Mouse (Mus musculus): ENCODE data around the gene Trpm5. TPM values are rescaled to one million over a fixed set of nuclear protein-coding genes. Genes with fewer than 3 reads are reported as not detected.

The Trpm5 gene
- polyA plus RNA-seq, 1 experiment, result not detected

DNA sequence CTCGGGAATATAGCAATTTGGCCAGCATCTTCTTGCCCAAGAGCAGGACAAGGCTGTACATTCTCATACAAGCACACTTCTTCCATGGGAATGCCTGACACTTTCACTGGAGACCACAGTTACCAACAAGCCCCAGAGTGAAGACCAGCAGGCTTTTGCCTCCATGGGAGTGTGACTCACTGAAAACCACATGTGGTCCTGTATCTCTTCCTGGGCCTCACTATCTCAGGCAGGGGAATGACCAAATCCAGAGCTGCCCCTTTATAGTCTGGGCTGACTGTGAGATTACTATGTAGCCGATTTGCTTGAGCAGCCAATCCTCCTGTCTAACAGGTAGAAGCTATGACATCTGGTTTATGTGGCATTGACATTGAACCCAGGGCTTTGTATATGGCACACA is 10.7 kb downstream of the Trpm5 start:
- no peak overlapping the region for H3K4me3 ChIP-seq (replicated peaks)
- H3K9me3 ChIP-seq (ENCODE audit: control insufficient read depth, low read length), result no peaks in the 10 kb centered on the region
- no peak for TF ChIP-seq GATA1 (IDR thresholded peaks at IDR 0.05; ENCODE audit: low read length)
- no peak for TF ChIP-seq TAL1 (IDR thresholded peaks at IDR 0.05; ENCODE audit: low read length)
- H3K27me3 ChIP-seq (ENCODE audit: control insufficient read depth), result no peaks in the 10 kb centered on the region; the same call in 1 of the 2 replicates
- H3K4me1 ChIP-seq (ENCODE audit: control insufficient read depth), result peaks cover 6% of the 10 kb centered on the region; the same call in 1 of the 2 replicates
- H3K36me3 ChIP-seq (ENCODE audit: control insufficient read depth), result no peaks in the 10 kb centered on the region

DNA sequence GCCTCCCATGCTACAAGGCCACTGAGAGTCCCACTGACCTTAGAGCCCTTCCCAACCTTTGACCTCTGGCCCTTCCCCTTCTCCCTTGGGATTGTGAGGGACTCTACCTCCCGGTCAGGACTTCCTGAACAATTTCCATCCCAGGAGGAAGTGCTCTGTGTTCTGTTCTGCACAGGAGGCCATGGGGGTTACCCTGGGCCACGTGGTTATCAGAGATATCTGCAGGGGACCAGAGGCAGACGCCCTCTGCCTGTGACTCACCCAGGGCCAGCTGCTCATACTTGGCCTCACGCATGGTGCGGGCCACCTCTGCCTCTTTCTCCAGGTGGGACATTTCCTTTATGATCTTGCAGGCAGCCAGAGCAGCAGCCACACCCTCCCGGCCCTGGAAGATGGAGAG is 12.4 kb downstream of the Trpm5 start:
- Histone ChIP-seq H3K36me3 (ENCODE audit: control insufficient read depth) (no peaks in the 10 kb centered on the region), H3K4me3 (replicated peaks) (no peak overlapping the region), H3K9me3 (ENCODE audit: control insufficient read depth, low read length) (no peaks in the 10 kb centered on the region), H3K4me1 (ENCODE audit: control insufficient read depth) (peaks cover 6% of the 10 kb centered on the region; the same call in 1 of the 2 replicates), H3K27me3 (ENCODE audit: control insufficient read depth) (no peaks in the 10 kb centered on the region; the same call in 1 of the 2 replicates)
- TF ChIP-seq GATA1 (IDR thresholded peaks at IDR 0.05; ENCODE audit: low read length) (no peak), TAL1 (IDR thresholded peaks at IDR 0.05; ENCODE audit: low read length) (no peak)

DNA sequence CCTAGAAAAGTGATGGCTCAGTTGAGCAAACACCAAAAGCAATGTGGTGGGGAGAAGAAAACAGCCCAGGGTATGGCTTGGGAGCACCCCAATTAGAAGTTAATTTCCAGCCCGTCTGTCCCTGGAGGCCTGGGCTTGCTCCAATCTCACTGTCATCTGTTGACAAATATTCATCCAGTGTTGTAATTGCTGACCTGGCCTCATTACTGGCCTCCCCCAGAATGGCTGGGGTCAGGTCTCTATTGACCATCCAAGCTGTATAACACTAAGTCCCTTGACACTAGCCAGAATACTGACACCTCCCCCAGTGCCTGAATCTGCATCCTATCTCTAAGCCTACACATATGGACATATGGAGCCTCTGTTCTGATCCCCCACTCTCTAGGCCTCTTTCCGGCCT is 17.1 kb downstream of the Trpm5 start:
- TF ChIP-seq GATA1 (IDR thresholded peaks at IDR 0.05; ENCODE audit: low read length) (no peak), TAL1 (IDR thresholded peaks at IDR 0.05; ENCODE audit: low read length) (no peak)
- peaks cover 6% of the 10 kb centered on the region; the same call in 1 of the 2 replicates for H3K4me1 ChIP-seq (ENCODE audit: control insufficient read depth)
- no peak overlapping the region for H3K4me3 ChIP-seq (replicated peaks)
- H3K36me3 ChIP-seq (ENCODE audit: control insufficient read depth), result no peaks in the 10 kb centered on the region
- H3K9me3 ChIP-seq (ENCODE audit: control insufficient read depth, low read length), result no peaks in the 10 kb centered on the region
- no peaks in the 10 kb centered on the region; the same call in 1 of the 2 replicates for H3K27me3 ChIP-seq (ENCODE audit: control insufficient read depth)

DNA sequence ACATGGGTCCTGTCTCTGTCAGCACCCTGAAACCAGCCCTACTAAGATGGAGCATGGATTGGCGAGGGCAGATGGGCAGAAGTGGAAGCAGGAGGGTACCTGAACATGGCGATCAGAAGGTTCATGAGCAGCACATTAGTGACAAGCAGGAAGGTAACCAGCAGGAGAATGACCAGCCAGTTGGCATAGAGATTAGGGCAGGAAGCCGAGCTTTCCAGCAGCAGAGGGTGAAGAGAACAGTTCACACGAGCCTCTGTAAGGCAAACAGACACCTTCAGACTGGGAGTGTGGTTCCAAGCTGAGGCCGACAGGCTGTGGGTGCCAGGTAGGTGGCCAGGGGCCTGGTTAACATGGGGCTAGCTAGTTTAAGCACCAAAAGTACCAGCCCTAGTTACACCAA is 19.0 kb downstream of the Trpm5 start:
- Histone ChIP-seq H3K4me3 (replicated peaks) (no peak overlapping the region), H3K27me3 (ENCODE audit: control insufficient read depth) (no peaks in the 10 kb centered on the region; the same call in 1 of the 2 replicates), H3K4me1 (ENCODE audit: control insufficient read depth) (peaks cover 13% of the 10 kb centered on the region), H3K9me3 (ENCODE audit: control insufficient read depth, low read length) (no peaks in the 10 kb centered on the region), H3K36me3 (ENCODE audit: control insufficient read depth) (peaks cover 12% of the 10 kb centered on the region)
- TF ChIP-seq GATA1 (IDR thresholded peaks at IDR 0.05; ENCODE audit: low read length) (no peak), TAL1 (IDR thresholded peaks at IDR 0.05; ENCODE audit: low read length) (no peak)

DNA sequence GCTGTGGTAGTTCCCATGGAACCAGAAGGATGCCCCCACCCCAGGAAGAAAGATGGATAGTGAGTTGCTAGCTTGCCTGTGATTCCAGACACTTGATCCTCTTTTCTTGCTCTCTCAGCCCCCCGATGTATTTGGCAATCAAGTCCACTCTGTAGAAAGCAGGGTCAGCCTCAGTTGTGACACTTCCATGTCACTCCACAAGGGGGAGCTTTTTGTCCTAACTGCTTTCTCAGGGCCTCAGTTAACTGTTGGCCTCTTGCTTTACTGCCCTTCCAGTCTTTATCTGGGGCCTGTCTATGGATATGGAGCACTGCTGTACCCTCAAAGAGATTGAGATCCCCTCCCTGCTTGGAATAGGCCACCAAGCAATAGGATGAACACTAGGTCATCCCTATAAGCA is 21.4 kb downstream of the Trpm5 start:
- Histone ChIP-seq H3K4me1 (ENCODE audit: control insufficient read depth) (peaks cover 31% of the 10 kb centered on the region), H3K4me3 (replicated peaks) (no peak overlapping the region), H3K36me3 (ENCODE audit: control insufficient read depth) (peaks cover 23% of the 10 kb centered on the region), H3K27me3 (ENCODE audit: control insufficient read depth) (no peaks in the 10 kb centered on the region), H3K9me3 (ENCODE audit: control insufficient read depth, low read length) (no peaks in the 10 kb centered on the region; the same call in 1 of the 2 replicates)
- no peak for TF ChIP-seq TAL1 (IDR thresholded peaks at IDR 0.05; ENCODE audit: low read length)
- no peak for TF ChIP-seq GATA1 (IDR thresholded peaks at IDR 0.05; ENCODE audit: low read length)

DNA sequence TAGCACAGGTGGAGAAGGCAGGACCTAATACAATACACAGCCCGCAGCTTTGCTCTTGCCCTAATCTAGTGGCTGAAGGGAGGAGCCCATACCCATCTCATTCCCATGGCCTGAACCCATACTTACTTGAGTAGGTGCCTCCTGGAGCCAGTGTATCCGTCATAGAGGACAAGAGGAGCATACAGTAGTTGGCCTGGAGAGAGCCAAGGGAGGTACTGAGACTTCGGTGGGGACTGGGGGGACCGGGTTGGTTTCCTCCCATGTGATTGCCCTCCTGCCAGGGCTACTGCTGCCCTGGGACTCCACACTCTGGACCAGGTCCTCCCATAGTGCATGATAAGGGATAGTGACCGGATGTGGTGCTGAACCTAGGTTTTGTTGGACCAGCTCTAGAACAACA is 21.8 kb downstream of the Trpm5 start:
- Histone ChIP-seq H3K27me3 (ENCODE audit: control insufficient read depth) (no peaks in the 10 kb centered on the region), H3K4me1 (ENCODE audit: control insufficient read depth) (peaks cover 34% of the 10 kb centered on the region), H3K9me3 (ENCODE audit: control insufficient read depth, low read length) (no peaks in the 10 kb centered on the region; the same call in 1 of the 2 replicates), H3K4me3 (replicated peaks) (no peak overlapping the region), H3K36me3 (ENCODE audit: control insufficient read depth) (peaks cover 27% of the 10 kb centered on the region)
- TF ChIP-seq GATA1 (IDR thresholded peaks at IDR 0.05; ENCODE audit: low read length), result no peak
- TF ChIP-seq TAL1 (IDR thresholded peaks at IDR 0.05; ENCODE audit: low read length), result no peak

DNA sequence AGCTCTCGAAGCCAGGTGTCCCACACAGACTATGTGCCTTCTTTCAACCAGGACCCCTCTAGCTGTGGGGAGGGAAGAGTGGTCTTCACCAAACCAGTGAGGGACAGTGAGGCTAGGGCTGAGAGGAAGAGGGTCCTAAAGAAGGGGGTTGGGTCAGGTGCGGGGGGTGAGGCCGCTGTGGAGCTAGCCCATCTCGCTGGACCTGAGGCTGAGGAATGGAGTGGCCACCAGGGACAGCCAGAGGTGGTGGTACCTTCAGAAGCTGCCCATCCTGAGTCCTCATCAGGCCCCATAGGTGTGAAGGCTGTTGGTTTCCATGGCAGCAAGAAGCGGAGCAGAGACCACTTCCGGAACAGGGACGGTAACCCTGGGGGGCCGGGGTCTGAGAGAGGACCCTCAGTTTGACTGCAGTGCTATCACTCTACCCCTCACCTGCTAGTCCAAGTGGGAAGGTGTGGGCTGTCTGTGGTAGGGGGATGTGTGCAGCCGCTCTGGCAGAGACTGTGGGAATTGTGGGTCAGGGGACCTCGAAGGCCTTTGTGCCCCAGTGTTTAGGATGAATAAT is 23.9 kb downstream of the Trpm5 start:
- H3K36me3 ChIP-seq (ENCODE audit: control insufficient read depth), result peaks cover 47% of the 10 kb centered on the region
- H3K27me3 ChIP-seq (ENCODE audit: control insufficient read depth), result no peaks in the 10 kb centered on the region
- no peak for TF ChIP-seq TAL1 (IDR thresholded peaks at IDR 0.05; ENCODE audit: low read length)
- no peak for TF ChIP-seq GATA1 (IDR thresholded peaks at IDR 0.05; ENCODE audit: low read length)
- no peaks in the 10 kb centered on the region; the same call in 1 of the 2 replicates for H3K9me3 ChIP-seq (ENCODE audit: control insufficient read depth, low read length)
- peaks cover 34% of the 10 kb centered on the region for H3K4me1 ChIP-seq (ENCODE audit: control insufficient read depth)
- H3K4me3 ChIP-seq (replicated peaks), result peak overlapping the region; percentile 82

DNA sequence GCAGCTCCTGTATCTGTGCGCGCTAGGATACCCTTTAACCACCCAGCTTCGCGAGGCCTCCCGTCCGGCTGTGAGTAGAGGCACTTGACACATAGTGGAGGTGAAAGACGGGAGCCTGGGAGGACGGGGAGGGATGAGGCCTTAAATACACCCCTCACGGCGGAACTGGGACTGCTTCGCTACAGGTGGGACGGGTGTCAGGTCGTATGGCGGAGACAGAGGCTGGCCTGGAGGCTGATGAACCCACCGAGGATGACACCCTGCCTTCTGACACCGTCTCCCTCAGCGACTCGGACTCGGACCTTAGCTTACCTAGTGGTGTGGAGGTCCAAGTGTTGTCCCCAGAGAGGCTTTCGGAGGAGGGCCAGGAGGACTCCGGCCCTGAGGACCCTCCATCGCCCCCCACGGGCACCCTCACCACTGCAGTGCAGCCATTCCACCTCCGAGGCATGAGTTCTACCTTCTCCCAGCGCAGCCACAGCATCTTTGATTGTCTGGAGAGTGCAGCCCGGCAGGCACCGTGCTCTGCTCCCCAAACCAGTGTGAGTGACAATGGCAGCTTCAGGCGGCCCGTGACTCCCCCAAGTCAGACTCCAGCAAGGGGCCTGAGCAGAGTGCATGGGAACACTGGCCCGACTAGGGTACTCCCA is 24.6 kb downstream of the Trpm5 start:
- Histone ChIP-seq H3K9me3 (ENCODE audit: control insufficient read depth, low read length) (no peaks in the 10 kb centered on the region; the same call in 1 of the 2 replicates), H3K4me3 (replicated peaks) (peak overlapping the region; percentile 82), H3K4me1 (ENCODE audit: control insufficient read depth) (peaks cover 34% of the 10 kb centered on the region), H3K27me3 (ENCODE audit: control insufficient read depth) (no peaks in the 10 kb centered on the region), H3K36me3 (ENCODE audit: control insufficient read depth) (peaks cover 53% of the 10 kb centered on the region)
- no peak for TF ChIP-seq GATA1 (IDR thresholded peaks at IDR 0.05; ENCODE audit: low read length)
- no peak for TF ChIP-seq TAL1 (IDR thresholded peaks at IDR 0.05; ENCODE audit: low read length)

DNA sequence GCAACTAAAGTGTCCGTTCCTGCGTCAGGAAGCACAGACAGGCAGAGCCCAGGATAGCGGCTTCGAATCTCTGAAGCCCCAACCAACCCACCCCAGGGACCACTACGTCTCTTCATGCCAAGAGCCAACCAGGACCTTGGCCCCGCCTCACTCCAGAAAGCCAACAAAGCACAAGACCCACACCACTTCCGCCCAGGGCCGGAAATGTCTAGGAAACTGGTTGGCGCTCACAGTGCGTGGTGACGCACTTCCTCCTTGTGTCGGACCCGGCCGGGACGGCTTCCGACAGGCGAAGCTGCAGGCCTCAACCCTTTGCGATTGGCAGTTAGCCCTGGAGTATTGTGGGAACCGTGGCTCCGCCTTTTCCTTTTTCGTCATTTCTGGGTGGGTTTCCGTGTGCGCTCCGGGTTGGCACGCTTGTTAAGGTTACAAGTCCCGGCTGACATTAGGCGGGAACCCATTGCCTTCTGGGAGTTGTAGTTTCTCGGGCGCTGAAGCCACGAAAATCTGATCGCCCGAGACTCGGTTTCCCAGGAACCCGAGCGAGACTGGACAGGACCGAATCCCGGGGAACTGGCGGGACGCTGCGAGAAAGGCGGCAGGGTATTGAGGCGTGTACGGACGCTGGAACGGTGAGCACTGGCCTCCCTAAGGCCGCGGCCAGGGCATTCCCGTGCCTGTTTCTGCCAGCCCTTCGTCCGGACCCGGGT is 25.4 kb downstream of the Trpm5 start, which contains the start of gene Tssc4:
Gene Tssc4, plus strand, starts transcription at position 368 of the 710 bp plus-strand sequence.
- Histone ChIP-seq H3K9me3 (ENCODE audit: control insufficient read depth, low read length) (no peaks in the 10 kb centered on the region; the same call in 1 of the 2 replicates), H3K27me3 (ENCODE audit: control insufficient read depth) (no peaks in the 10 kb centered on the region), H3K4me3 (replicated peaks) (peak within 1 kb of the TSS; percentile 82), H3K4me1 (ENCODE audit: control insufficient read depth) (peaks cover 34% of the 10 kb centered on the region), H3K36me3 (ENCODE audit: control insufficient read depth) (peaks cover 61% of the 10 kb centered on the region)
- TF ChIP-seq GATA1 (IDR thresholded peaks at IDR 0.05; ENCODE audit: low read length) (0 out of 2 replicates have a peak, but pooled peaks have one; percentile 14), TAL1 (IDR thresholded peaks at IDR 0.05; ENCODE audit: low read length) (no peak)
